Mouse (Mus musculus) C2C12 (cell line): ENCODE results near the gene Acadl. TPM values are rescaled to one million over a fixed set of nuclear protein-coding genes. Genes with fewer than 3 reads are reported as not detected.

Experiments
- H3K27me3 ChIP-seq: one replicate; pipeline ENCODE4 v1.6.1; 2011; ENCODE audit not compliant: control insufficient read depth, insufficient read depth, insufficient read length
- H3K36me3 ChIP-seq: one replicate; pipeline ENCODE4 v1.6.1; 2011; ENCODE audit not compliant: control insufficient read depth, insufficient read depth
- H3K4me3 ChIP-seq: one replicate; pipeline ENCODE4 v1.5.1; 2011; ENCODE audit warnings: mild to moderate bottlenecking, control low read depth; ENCODE audit not compliant: poor library complexity, insufficient read depth, severe bottlenecking
- H3K79me2 ChIP-seq: one replicate; pipeline ENCODE4 v1.6.1; 2011; ENCODE audit not compliant: control insufficient read depth, insufficient read depth
- H3K79me3 ChIP-seq: one replicate; pipeline ENCODE4 v1.6.1; 2011; ENCODE audit warnings: low read depth, control low read depth
- H3ac ChIP-seq: one replicate; pipeline ENCODE3; 2011; ENCODE audit warnings: low read depth; ENCODE audit not compliant: control insufficient read depth, insufficient read length
- CEBPB ChIP-seq: IDR thresholded peaks from one replicate; pipeline ENCODE4 v1.6.1; 2011; ENCODE audit warnings: low read depth, mild to moderate bottlenecking, control low read depth, moderate library complexity
- CTCF ChIP-seq: IDR thresholded peaks from one replicate; pipeline ENCODE4 v1.5.1; 2011; ENCODE audit not compliant: control insufficient read depth, insufficient read depth, insufficient read length
- FOSL1 ChIP-seq: IDR thresholded peaks from one replicate; pipeline ENCODE4 v1.8.0; 2011; ENCODE audit warnings: mild to moderate bottlenecking, low read length; ENCODE audit not compliant: poor library complexity, insufficient read depth, severe bottlenecking
- MAX ChIP-seq: IDR thresholded peaks from one replicate; pipeline ENCODE4 v1.6.1; 2011; ENCODE audit warnings: mild to moderate bottlenecking, control low read depth
- MYOD1 ChIP-seq: IDR thresholded peaks from one replicate; pipeline ENCODE4 v1.6.1; 2011; ENCODE audit warnings: low read depth; ENCODE audit not compliant: control insufficient read depth, insufficient read length
- MYOG ChIP-seq: IDR thresholded peaks from one replicate; pipeline ENCODE4 v1.6.1; 2011; ENCODE audit not compliant: control insufficient read depth, insufficient read length; ENCODE audit errors: extremely low read depth
- USF1 ChIP-seq: IDR thresholded peaks from one replicate; pipeline ENCODE4 v1.6.1; 2011; ENCODE audit warnings: low read depth, mild to moderate bottlenecking, control low read depth, moderate library complexity
- polyA plus RNA-seq: library from polyadenylated mRNA; unstranded; fragments of >200 nt; fragmentation: generic; extraction: Trizol; gene quantifications from one replicate; pipeline ENCODE4 v1.2.1, GENCODE M21; 2012; ENCODE audit warnings: missing spikeins

Acadl gene
- polyA plus RNA-seq, 1 experiment, result 96.7 TPM

DNA sequence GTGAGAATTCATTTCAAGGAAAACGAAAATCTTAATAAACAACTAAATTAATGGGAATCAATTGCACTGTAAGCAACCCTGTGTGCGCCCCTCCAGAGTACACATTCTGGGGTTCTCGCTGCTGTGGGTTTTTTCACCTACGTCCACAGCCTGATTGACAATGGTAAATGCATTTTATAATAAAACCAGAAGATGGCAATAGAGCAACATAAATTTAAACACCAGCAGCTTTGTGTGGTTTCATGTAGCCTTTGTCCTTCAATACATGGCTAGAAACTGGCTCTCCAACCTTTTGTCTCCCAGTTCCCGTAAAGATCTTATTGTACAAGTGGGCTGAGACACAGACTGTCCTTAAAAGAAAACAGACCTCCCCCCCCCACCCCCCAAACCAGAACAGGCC lies 33.0 kb upstream of the Acadl start:
- TF ChIP-seq MYOD1, result no peak
- no peak for TF ChIP-seq MYOG
- no peak for TF ChIP-seq MAX
- no peak for TF ChIP-seq FOSL1
- no peak for TF ChIP-seq CEBPB
- TF ChIP-seq USF1, result no peak
- TF ChIP-seq CTCF, result no peak
- H3K27me3 ChIP-seq, result no peaks in the 10 kb centered on the region
- no peaks in the 10 kb centered on the region for H3K79me2 ChIP-seq
- no peak overlapping the region for H3K4me3 ChIP-seq
- H3K36me3 ChIP-seq, result no peaks in the 10 kb centered on the region
- H3K79me3 ChIP-seq, result no peaks in the 10 kb centered on the region
- H3ac ChIP-seq, result no peak overlapping the region

DNA sequence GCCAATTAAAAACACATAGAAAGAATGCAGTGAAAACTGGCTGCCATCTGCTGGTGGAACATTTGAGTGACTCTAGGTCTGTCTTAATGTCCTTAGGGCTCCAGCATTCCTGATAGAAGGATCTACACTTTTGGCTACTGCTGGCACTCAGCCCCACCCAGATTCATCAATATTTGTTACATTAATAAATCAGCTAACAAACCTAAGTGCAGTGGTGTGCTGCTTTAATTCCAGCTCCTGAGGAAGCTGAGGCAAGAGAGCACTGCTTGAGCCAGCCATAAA lies 32.7 kb upstream of the Acadl start:
- H3K27me3 ChIP-seq, result no peaks in the 10 kb centered on the region
- no peak overlapping the region for H3K4me3 ChIP-seq
- H3K79me3 ChIP-seq, result no peaks in the 10 kb centered on the region

DNA sequence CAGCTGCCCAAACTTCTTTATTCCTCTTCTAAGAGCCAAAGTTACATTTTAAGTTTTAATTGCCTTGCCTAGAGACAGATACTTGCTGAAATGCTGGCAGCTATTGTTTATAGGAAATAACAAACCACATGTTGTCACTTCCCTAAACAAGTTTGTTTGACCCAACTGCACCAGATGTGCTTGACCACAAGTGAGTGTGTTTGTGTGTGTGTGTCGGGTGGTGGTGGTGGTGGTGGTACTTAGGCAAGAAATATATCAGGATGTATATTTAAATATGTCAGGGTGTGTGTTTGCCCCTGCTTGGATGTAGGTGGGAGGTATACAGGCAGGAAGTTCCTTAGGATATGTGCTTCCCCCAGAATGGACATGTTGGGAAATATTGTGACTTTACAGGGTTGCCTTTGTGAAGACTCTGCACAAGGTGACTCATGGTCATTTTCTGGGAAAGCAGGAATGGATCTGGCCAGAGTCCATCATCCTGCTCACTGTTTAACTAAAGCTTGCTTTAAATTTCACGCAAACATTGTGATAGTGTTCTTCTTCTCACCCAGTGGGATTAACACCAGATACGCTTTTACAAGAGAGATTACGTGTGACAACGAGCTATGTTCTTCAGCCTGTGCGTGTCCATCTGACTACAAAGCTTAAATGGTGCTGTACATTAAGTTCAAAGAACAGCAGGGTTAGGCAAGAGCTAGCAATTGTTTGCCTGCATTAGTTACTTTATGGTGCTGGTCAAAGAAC lies 32.2 kb upstream of the Acadl start:
- Histone ChIP-seq H3K79me2 (no peaks in the 10 kb centered on the region), H3K27me3 (no peaks in the 10 kb centered on the region), H3K79me3 (no peaks in the 10 kb centered on the region), H3K36me3 (no peaks in the 10 kb centered on the region), H3ac (no peak overlapping the region), H3K4me3 (no peak overlapping the region)
- TF ChIP-seq FOSL1, result no peak
- TF ChIP-seq MYOD1, result no peak
- TF ChIP-seq MAX, result no peak
- TF ChIP-seq CEBPB, result no peak
- TF ChIP-seq MYOG, result no peak
- TF ChIP-seq CTCF, result no peak
- no peak for TF ChIP-seq USF1

More for the DNA sequence above, 32.7 kb upstream of the Acadl start:
- no peak overlapping the region for H3ac ChIP-seq
- no peaks in the 10 kb centered on the region for H3K36me3 ChIP-seq
- no peaks in the 10 kb centered on the region for H3K79me2 ChIP-seq
- TF ChIP-seq CTCF, result no peak
- TF ChIP-seq MYOG, result no peak
- no peak for TF ChIP-seq MYOD1
- no peak for TF ChIP-seq MAX
- TF ChIP-seq CEBPB, result no peak
- no peak for TF ChIP-seq USF1
- no peak for TF ChIP-seq FOSL1

DNA sequence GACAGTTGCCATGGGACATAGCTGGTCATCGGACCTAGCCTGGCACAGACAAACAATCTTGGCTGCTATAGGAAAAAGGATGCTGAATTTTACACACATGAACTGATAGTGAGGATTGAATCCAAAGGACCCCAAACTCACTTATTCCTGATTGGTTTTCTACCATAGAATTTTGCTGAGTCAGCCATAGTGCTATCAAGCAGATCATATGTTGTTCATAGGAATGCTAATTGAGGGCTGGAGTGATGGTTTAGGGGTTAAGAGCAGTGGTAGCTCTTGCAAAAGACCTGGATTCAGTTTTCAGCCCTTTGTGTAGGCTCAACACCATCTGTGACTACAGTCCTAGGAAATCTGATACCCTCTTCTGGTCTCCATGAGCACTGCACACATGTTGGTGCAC lies 24.1 kb upstream of the Acadl start:
- no peak for TF ChIP-seq CTCF
- TF ChIP-seq MYOD1, result no peak
- no peak for TF ChIP-seq MAX
- TF ChIP-seq CEBPB, result no peak
- no peak for TF ChIP-seq FOSL1
- TF ChIP-seq MYOG, result no peak
- no peak for TF ChIP-seq USF1
- H3K79me2 ChIP-seq, result no peaks in the 10 kb centered on the region
- H3ac ChIP-seq, result no peak overlapping the region
- no peak overlapping the region for H3K4me3 ChIP-seq
- no peaks in the 10 kb centered on the region for H3K79me3 ChIP-seq
- no peaks in the 10 kb centered on the region for H3K27me3 ChIP-seq
- no peaks in the 10 kb centered on the region for H3K36me3 ChIP-seq

DNA sequence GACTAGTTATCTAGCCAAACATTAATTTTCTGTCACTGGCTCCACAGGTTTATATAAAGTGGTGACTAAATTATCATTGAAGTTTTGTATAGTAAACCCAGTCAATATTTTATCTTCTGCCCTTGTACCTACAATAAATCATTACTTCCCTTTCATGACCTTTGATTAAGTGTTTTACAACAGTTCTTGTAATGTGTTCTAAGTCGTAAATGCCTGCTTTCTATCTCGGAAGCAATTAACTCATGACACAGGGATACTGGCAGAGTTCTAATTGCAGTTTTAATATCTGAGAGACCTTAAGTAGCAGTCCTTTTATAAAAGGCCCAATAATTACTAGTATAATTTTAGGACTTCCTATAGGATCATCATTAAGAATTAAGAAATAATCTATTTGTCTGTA lies 17.1 kb upstream of the Acadl start:
- TF ChIP-seq CTCF (no peak), MAX (no peak), MYOG (no peak), FOSL1 (no peak), MYOD1 (no peak), USF1 (no peak), CEBPB (no peak)
- no peak overlapping the region for H3ac ChIP-seq
- no peaks in the 10 kb centered on the region for H3K79me2 ChIP-seq
- H3K79me3 ChIP-seq, result no peaks in the 10 kb centered on the region
- no peak overlapping the region for H3K4me3 ChIP-seq
- H3K27me3 ChIP-seq, result no peaks in the 10 kb centered on the region
- H3K36me3 ChIP-seq, result no peaks in the 10 kb centered on the region

DNA sequence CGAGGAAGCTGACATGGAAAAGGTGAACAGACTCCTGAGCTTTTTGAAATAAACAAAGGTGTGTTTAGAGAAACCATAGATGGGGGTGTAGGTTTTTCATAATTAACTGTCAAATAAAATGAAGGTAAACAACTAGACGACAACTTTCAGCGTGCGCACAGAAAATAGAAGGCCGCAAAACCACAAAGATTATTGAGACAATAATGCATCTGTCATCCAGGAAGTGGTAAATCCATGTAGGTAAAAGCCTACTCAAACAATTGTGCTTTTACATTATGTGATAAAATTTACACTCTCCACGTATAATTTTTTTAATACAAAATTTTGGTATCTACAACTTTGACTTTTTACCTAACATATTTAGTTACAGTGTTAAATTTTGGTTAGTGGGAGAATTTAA lies 11.7 kb upstream of the Acadl start:
- TF ChIP-seq CEBPB, result no peak
- no peak for TF ChIP-seq CTCF
- no peak for TF ChIP-seq USF1
- TF ChIP-seq MYOD1, result no peak
- TF ChIP-seq MYOG, result no peak
- no peak for TF ChIP-seq FOSL1
- no peak for TF ChIP-seq MAX
- H3K36me3 ChIP-seq, result no peaks in the 10 kb centered on the region
- H3K27me3 ChIP-seq, result no peaks in the 10 kb centered on the region

More for the DNA sequence above, 11.7 kb upstream of the Acadl start:
- Histone ChIP-seq H3ac (no peak overlapping the region), H3K79me2 (no peaks in the 10 kb centered on the region), H3K4me3 (no peak overlapping the region), H3K79me3 (no peaks in the 10 kb centered on the region)
